Mouse (Mus musculus) erythroblast, adult 5-6 weeks (primary cell): ENCODE data around the gene Sema3d. TPM values are rescaled to one million over a fixed set of nuclear protein-coding genes. Genes with fewer than 3 reads are reported as not detected.

Experiments
- ATAC-seq: replicated peaks from 2 replicates; pipeline ENCODE4 v1.8.0; 2016; ENCODE audit warnings: moderate number of reproducible peaks, mild to moderate bottlenecking, moderate TSS enrichment, inconsistent platforms; ENCODE audit not compliant: poor library complexity, low FRiP score, severe bottlenecking
- total RNA-seq, 2 experiments: library from RNA; stranded (forward) in 1 of 2; stranded (reverse) in 1 of 2; fragments of 150-400 nt in 1 of 2; fragments of 200-764, 138-1000 nt in 1 of 2; gene quantifications; 2 replicates each; pipeline versions ENCODE4 v1.2.3 to v1.2.4; 2015 to 2017; ENCODE audit warnings: low replicate concordance in 2 of 2

The Sema3d gene
- not detected in 2 replicates for total RNA-seq (2015; ENCODE audit: low replicate concordance)
- total RNA-seq (2017; ENCODE audit: low replicate concordance) = not detected in 2 replicates

DNA sequence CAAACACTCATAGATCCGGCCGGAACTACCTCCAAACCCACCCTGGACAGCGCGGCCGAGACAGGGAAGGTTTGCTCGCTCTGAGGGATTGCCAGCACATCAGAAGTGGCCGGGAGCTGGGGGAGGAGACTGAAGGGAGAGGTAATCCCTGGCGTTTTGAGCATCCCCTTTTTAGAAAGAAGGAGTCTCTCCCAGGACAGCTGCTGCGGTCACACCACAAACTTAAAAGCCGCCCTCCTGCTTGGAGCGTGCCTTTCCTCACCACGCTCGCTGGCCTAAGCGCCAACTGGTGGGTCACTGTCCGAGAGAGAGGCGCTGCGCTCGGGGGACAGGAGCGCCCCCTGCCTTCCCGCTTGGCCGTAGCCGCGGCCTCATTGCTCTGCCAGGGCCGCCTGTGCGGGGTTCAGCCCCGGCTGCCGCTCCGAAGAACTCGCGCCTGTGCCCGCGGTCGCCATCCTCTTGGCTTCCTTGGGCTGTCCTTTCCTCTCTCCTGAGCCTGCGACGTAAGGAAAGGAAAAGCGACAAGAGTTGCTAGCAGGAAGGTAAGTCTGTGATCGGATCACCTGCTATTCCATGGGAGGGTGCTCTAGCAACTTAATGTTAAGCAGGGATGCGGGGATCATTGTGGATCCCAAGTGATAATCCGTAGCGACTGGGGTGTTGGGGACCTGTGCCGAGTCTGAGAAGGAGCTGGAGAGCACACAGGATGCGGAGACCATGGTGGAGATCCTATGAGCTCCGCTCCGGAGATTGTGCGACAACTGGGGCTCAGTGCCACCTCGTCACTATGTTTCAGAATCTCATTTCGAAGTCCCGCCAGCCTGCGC lies at the start of gene Sema3d:
Gene Sema3d (plus strand): TSS at position 253 of the 827 bp plus-strand sequence.
- no peak for ATAC-seq

DNA sequence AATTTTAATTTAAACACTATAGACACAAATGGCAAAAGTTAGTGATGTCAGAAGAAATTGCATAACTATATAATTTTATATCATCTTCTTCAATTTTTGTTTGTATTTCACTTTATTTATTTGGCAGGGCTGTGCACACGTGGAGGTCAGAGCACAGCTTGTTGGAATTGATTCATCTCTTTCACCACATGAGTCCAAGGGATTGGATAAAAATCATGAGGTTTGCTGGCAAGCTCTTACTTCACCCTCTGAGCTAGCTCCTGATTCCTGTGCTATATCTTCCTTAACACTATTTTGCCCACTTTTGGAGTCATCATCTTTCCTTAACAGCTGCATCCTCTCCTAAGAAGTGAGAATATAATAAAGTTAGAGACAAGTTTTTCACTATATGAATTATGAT lies 5.9 kb upstream of the Sema3d start:
- ATAC-seq = no peak

DNA sequence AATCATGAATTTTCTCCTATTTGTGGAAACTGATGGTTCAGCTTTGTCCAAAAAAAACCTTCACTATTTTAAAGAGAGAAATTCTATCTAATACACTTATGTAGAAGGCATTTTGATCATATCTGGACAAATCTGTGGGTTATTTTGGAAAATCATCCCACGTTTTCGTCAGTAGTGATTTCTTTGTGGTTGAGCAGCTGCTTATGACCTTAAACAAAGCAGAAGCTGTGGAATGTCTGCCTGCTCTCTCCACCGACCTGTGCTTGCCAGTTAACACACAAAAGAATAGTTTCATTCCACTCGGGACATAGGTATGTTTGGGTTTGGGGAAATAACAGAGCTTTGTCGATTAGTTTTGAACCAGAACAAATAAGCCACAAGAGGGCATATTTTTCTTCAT lies 4.3 kb upstream of the Sema3d start:
- no peak for ATAC-seq

- no peak for ATAC-seq
Measured at GRCm38 (mm10) chr5:12382010-12382409, 1.2 kb upstream of the Sema3d start.

DNA sequence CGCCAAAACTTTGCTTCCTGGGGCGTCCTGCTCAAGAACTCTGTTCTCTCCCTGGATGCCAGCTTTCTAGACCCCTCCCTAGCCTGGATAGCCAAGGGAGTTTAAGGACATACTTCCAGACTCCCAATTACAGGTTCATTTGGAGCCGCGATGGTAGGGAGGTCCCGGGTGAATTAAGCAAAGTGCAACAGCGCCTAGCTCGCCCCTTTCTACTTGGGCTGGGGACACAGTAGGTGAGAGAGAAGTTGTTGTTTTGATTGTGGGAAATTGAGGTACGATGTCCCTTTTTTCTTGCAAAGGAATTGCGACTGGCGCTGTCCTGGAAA lies 738 bp downstream of the Sema3d start:
- no peak for ATAC-seq

- no peak for ATAC-seq
Measured at GRCm38 (mm10) chr5:12392667-12393066, 9.5 kb downstream of the Sema3d start.

DNA sequence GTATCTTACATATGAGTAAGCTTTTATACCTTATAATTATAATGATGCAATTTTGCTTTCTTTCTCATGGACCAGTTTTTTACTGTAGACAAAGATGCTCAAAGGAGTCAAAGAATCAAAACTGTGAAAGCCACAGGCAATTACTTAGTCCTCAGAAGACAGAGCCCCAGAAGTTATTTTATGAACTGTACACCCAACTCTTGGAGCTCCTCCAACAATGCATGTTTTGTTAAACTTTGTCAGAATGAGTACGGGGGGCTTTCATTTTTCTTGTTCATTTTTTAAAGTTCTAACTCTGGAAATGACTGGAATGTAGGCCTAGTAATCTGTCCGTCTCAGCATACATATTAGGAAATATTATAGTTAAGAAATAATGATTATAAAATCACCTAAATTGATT lies 16.1 kb downstream of the Sema3d start:
- ATAC-seq = no peak

DNA sequence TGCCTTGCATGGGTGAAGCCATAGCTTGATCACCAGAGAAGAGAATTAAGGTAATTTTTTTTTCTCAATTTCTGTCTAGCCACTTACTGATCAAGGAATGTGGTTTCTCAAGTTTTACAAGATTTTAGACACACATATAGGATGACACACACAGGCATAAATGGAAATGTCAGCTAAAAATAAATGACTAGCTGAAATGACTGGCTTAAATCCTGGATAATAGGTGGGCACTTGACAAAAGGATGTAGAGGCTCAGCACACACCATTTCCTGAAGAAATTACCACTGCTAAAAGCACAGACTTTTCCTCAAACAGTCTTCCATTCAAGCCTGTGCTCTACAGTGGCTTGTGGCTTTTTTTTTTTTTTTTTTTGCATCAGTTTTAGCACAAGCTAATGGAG lies 21.0 kb downstream of the Sema3d start:
- ATAC-seq = no peak

DNA sequence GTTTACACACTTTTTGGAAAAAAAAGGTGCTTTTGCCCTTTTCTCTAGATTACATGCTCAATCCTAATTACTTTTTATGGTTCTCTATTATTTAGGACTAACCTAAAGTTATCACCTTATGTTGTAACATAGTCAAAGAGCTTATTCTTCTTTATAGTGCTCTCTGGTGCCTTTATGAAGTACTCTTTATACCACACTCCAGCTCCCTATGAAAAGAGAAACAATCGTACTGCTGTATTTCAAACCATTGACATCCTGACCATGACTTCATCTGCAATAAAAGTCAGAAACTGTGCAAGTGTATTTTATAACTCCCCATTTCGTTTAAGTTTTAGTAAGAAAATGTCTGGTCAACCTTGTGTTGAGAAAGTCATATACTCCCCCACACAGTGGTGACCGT lies 29.4 kb downstream of the Sema3d start:
- ATAC-seq = no peak

- no peak for ATAC-seq
Measured at GRCm38 (mm10) chr5:12423264-12423663, 40.1 kb downstream of the Sema3d start.

GRCm38 (mm10) chr5:12441737-12442136 lies 58.6 kb downstream of the Sema3d start:
- no peak for ATAC-seq

- ATAC-seq = no peak
Measured at GRCm38 (mm10) chr5:12442176-12443105, 59.3 kb downstream of the Sema3d start.

DNA sequence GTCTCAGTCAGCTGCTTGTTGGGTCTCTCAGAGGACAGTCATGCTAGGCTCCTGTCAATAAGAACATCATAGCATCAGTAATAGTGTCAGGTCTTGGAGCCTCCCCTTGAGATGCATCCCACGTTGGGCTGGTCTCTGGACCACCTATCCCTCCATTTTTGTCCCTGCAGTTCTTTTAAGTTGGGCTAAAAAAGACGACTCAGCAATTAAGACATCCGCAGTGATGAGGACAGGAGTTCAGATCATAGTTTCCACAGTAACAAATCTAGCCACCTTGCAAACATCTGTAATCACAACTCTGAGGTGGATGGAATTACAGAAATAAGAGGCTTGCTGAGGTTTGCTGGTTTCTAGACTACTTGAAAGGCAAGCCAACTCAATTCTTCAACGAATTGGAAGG lies 67.9 kb downstream of the Sema3d start:
- ATAC-seq = no peak

- no peak for ATAC-seq
Measured at GRCm38 (mm10) chr5:12454946-12455345, 71.8 kb downstream of the Sema3d start.

DNA sequence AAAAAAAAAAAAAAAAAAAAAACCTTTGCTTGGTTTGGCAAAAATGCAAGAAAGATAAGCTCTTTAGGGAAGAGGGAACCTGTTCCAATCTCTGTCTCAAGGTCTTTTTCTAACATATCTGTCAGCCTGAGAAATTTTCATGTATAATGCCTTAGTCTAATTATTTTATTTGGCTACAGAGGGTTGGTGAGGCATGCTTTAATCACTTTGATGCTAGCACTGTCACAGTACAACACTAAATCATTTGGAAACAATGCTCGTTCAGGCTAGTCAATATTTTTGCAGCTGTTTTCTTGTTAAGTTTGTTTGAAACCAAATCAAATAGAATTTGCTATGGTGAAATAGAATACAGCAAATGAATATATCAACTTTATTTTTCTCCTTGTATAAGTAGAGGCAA lies 74.3 kb downstream of the Sema3d start:
- ATAC-seq = no peak

DNA sequence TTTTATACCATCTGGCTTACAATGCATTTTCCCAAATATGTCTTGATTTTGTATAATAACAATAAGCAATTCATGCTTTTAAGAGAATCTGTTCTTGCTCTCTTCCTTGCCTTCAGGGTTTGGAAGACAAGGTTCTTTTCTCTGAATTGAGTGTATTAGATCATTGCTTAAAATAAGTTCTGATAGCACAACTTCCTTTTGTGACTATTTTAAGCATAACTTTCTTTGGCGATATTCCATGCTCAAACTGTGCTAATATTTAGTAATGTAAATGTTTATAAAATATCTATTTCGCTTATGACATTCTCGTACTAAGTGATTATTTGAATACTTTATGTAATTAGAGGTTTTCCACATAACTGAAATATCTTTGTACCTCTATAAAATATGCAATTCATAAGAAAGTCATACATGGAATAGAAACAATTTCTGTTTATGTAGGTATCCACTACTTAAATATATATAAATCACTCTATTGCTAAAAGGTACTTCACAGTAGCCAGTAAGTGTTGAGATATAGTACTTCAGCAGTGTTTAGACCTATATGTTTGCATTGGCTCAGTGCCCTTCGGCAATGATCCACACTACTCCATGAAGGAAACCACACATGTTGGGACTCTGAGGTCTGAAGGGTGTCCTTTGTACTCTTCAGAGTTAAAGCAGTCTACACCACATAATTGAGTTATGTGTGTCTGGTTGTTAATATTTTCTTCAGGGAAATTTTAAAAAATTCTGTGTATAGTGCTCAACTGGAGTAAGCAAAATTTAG lies 84.6 kb downstream of the Sema3d start:
- no peak for ATAC-seq

DNA sequence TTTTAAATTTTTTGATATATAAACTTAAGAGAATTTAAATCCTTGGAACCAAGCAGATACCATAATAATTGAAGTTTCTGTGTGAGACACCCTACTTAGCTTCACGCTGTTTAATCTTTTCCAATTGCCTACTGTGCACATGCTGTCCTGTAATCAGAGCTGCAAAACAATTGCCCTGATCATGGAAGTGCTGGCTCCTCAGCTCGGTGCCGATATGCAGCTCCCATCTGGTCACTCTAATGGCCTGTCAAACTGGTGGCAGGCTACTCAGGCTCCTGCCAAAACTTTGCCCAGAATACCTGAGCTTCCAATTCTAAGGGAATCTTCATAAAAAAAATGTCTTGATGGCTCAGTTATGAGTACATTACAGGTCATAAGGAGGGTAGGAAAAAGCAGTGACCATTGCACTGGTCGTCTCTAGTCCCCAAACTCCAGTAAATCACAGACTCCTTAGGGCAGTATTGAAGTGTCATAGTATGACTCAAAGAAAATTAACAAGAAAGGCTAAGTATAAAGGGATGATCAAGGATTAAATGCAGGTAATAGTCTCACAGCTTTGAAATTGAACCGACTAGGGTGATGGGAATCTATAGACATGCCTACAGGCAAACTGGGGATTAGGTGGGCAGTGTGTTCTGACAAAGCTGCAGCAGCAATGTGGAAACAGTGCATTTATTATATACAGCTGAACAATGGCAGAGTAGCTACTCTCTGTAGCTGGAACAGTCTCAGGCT lies 91.9 kb downstream of the Sema3d start:
- no peak for ATAC-seq

DNA sequence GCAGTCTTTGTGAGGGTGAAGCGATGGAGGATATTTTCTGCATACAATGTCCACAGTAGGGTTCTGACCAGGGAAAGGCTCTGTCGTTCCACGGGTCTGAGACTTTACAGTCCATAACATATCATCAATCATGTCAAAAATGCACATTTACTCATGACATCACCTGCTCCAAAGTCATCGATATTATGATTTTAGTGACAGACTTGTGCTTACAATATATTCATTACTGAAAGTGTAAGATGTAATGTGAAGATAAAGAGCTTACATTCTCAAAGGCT lies 92.4 kb downstream of the Sema3d start:
- no peak for ATAC-seq

- ATAC-seq = no peak
Measured at GRCm38 (mm10) chr5:12487926-12488325, 104.7 kb downstream of the Sema3d start.

GRCm38 (mm10) chr5:12491704-12492103 lies 108.5 kb downstream of the Sema3d start:
- no peak for ATAC-seq
